Mouse (Mus musculus): ENCODE measurements at regions not wholly inside any gene's neighbourhood (a gene's known extent, or its start where the extent isn't known, plus 50 kb on each side); places are given as distances from the start of the nearest gene placed in this dataset.
A peak's percentile ranks its signal among the peaks of the same experiment; 100 is the strongest.

GRCm38 (mm10) chr12:105898580-105899293 is 111.3 kb upstream of the Vrk1 start:
- Histone ChIP-seq H3K4me2 (no peak overlapping the region), H3K4me3 (ENCODE audit: low read depth, low read length) (no peak overlapping the region), H3K27ac (ENCODE audit: low read depth, low read length) (peak overlapping the region; percentile 44; the same call in 1 of the 2 replicates), H3K36me3 (ENCODE audit: control insufficient read depth, insufficient read depth, low read length) (no peaks in the 10 kb centered on the region), H3K9me3 (ENCODE audit: control insufficient read depth, low read length) (peaks cover 19% of the 10 kb centered on the region), H3K9ac (ENCODE audit: low read length) (no peak overlapping the region), H3K27me3 (ENCODE audit: control insufficient read depth, insufficient read depth, low read length) (no peaks in the 10 kb centered on the region), H3K4me1 (ENCODE audit: control insufficient read depth, insufficient read depth, low read length) (no peaks in the 10 kb centered on the region)
- WGBS, result 85% methylated on average over 12 of the region's 12 CpGs
- DNase-seq (ENCODE audit: low spot score, missing footprints), result no peak
- ATAC-seq (ENCODE audit: low FRiP score), result peak; percentile 57

DNA sequence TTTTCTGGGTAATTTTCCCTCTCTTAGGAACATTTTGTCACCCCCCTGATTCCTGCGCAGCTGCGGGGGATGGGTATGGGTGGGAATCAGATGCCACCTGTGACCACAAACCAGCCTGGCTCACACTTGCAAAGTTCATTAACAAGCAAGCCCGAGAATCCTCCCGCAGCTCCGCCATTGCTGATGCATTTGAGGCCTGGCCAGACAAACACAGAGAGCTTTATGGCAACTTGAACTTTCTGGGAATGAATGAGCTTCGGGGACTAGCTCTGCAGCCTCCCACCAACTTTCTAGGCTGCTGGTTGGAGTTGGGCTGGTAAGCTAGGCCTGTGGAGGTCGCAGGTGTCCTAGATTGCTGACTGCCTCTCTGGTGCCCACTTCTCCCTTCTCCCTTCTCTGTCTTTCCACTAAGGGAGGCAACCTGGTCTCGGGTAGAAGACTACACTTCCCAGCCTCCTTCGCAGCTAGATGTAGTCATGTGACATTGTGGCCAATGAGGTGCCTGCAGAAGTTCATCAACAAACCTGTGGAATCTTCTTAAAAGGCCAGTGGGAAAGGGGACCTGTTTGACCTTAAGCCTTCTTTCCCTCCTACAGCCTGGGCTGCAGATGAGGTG is 110.6 kb upstream of the Vrk1 start:
- Histone ChIP-seq H3K9me3 (ENCODE audit: control insufficient read depth, low read length) (peaks cover 18% of the 10 kb centered on the region), H3K4me1 (ENCODE audit: control insufficient read depth, insufficient read depth, low read length) (no peaks in the 10 kb centered on the region), H3K4me2 (no peak overlapping the region), H3K27me3 (ENCODE audit: control insufficient read depth, insufficient read depth, low read length) (no peaks in the 10 kb centered on the region), H3K36me3 (ENCODE audit: control insufficient read depth, insufficient read depth, low read length) (no peaks in the 10 kb centered on the region), H3K9ac (ENCODE audit: low read length) (no peak overlapping the region), H3K4me3 (ENCODE audit: low read depth, low read length) (no peak overlapping the region), H3K27ac (ENCODE audit: low read depth, low read length) (peak overlapping the region; percentile 44; the same call in 1 of the 2 replicates)
- 66% methylated on average over 9 of the region's 9 CpGs for WGBS
- no peak for DNase-seq (ENCODE audit: low spot score, missing footprints)
- peak; percentile 33; the same call in 1 of the 2 replicates for ATAC-seq (ENCODE audit: low FRiP score)

DNA sequence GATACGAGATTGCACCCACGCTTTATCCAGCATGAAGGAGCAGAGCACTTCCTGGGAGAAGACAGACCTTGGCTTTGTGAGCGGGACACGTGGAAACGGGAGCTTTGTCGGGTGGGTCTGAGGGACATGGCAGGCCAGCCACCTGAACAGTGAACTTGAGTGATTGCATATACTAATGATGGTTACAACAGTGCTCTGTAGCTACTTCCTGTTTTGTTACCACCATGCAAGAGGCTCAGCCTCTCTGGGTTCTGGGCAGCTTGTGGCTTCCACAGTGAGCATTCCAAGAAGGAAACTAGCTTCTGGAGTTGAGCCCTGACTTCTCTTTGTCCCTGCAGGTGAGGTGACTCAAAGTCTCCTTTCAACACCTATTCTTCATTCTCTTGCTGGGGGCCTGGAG is 109.5 kb upstream of the Vrk1 start:
- H3K4me2 ChIP-seq, result no peak overlapping the region
- H3K4me1 ChIP-seq (ENCODE audit: control insufficient read depth, insufficient read depth, low read length), result no peaks in the 10 kb centered on the region
- 96% methylated on average over 6 of the region's 6 CpGs for WGBS
- ATAC-seq (ENCODE audit: low FRiP score) (no peak), DNase-seq (ENCODE audit: low spot score, missing footprints) (no peak)
- H3K9ac ChIP-seq (ENCODE audit: low read length), result no peak overlapping the region
- no peaks in the 10 kb centered on the region for H3K36me3 ChIP-seq (ENCODE audit: control insufficient read depth, insufficient read depth, low read length)
- peaks cover 7% of the 10 kb centered on the region; the same call in 1 of the 2 replicates for H3K9me3 ChIP-seq (ENCODE audit: control insufficient read depth, low read length)
- H3K4me3 ChIP-seq (ENCODE audit: low read depth, low read length), result no peak overlapping the region
- no peak overlapping the region for H3K27ac ChIP-seq (ENCODE audit: low read depth, low read length)
- H3K27me3 ChIP-seq (ENCODE audit: control insufficient read depth, insufficient read depth, low read length), result no peaks in the 10 kb centered on the region

GRCm38 (mm10) chr12:105903072-105903471 is 107.0 kb upstream of the Vrk1 start:
- 51% methylated on average over 8 of the region's 8 CpGs for WGBS
- no peak for ATAC-seq (ENCODE audit: low FRiP score)

DNA sequence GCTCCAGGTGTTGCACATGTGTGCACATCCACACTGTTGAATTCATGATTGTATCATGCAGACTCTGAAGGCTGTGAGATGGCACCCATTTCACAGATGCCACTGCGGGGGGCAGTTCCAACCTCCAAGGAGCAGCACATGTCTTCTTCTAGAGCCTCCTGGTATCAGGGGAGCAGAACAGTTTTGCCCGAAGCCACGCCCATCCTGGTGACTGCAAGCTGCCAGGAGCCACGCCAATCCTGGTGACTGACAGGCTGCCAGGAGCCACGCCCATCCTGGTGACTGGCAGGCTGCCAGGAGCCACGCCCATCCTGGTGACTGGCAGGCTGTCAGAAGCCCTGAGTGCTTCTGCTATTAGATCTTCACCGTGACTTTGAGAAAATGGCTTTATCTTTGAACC is 103.4 kb upstream of the Vrk1 start:
- no peak overlapping the region for H3K27ac ChIP-seq (ENCODE audit: low read depth, low read length)
- 32% methylated on average over 7 of the region's 7 CpGs for WGBS
- no peak overlapping the region for H3K4me3 ChIP-seq (ENCODE audit: low read depth, low read length)
- no peaks in the 10 kb centered on the region for H3K4me1 ChIP-seq (ENCODE audit: control insufficient read depth, insufficient read depth, low read length)
- H3K36me3 ChIP-seq (ENCODE audit: control insufficient read depth, insufficient read depth, low read length), result no peaks in the 10 kb centered on the region
- no peak overlapping the region for H3K9ac ChIP-seq (ENCODE audit: low read length)
- no peaks in the 10 kb centered on the region for H3K9me3 ChIP-seq (ENCODE audit: control insufficient read depth, low read length)
- no peak overlapping the region for H3K4me2 ChIP-seq
- ATAC-seq (ENCODE audit: low FRiP score), result no peak
- H3K27me3 ChIP-seq (ENCODE audit: control insufficient read depth, insufficient read depth, low read length), result no peaks in the 10 kb centered on the region
- peak; percentile 91 for DNase-seq (ENCODE audit: low spot score, missing footprints)

More at GRCm38 (mm10) chr12:105903072-105903471, 107.0 kb upstream of the Vrk1 start:
- Histone ChIP-seq H3K9me3 (ENCODE audit: control insufficient read depth, low read length) (no peaks in the 10 kb centered on the region; the same call in 1 of the 2 replicates), H3K27ac (ENCODE audit: low read depth, low read length) (no peak overlapping the region), H3K9ac (ENCODE audit: low read length) (no peak overlapping the region), H3K4me1 (ENCODE audit: control insufficient read depth, insufficient read depth, low read length) (no peaks in the 10 kb centered on the region), H3K27me3 (ENCODE audit: control insufficient read depth, insufficient read depth, low read length) (no peaks in the 10 kb centered on the region), H3K4me2 (no peak overlapping the region), H3K4me3 (ENCODE audit: low read depth, low read length) (no peak overlapping the region), H3K36me3 (ENCODE audit: control insufficient read depth, insufficient read depth, low read length) (no peaks in the 10 kb centered on the region)
- no peak for DNase-seq (ENCODE audit: low spot score, missing footprints)

DNA sequence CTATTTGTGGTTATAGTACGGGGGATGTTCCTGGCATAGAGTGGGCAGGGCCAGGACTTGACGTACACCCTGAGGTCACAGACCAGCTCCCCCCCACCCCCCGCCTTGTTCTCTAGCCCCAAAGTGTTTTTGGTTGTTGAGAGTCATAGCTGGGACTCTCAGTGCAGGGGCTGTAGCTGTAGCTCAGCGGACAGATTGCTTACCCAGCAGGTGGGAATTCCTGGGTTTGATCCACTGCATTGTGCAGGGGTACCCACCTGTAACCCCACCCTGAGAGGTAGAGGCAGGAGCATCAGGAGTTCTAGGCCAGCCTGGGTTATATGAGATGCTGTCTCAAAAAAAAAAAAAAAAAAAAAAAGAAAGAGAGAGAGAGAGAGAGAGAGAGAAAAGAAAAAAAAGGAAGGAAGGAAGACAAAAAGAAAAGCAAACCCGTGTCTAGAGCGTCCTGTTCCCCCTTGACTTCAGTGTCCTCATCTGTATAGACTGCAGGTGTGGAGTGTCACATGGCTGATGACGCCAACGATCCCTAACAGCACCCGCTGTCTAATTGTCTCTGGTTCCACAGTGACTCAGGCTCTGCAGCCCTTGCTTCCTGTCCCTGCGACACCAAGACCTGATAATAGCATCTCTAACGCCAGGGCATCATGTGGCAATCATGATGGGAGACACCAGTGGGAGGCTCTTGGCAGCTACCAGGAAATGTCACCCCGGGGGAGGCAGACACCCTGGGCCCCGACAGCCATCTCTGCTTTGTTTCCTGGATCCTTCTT is 102.0 kb upstream of the Vrk1 start:
- H3K9ac ChIP-seq (ENCODE audit: low read length), result no peak overlapping the region
- ATAC-seq (ENCODE audit: low FRiP score) (no peak), DNase-seq (ENCODE audit: low spot score, missing footprints) (no peak)
- no peaks in the 10 kb centered on the region for H3K36me3 ChIP-seq (ENCODE audit: control insufficient read depth, insufficient read depth, low read length)
- H3K9me3 ChIP-seq (ENCODE audit: control insufficient read depth, low read length), result no peaks in the 10 kb centered on the region
- WGBS, result 68% methylated on average over 13 of the region's 13 CpGs
- H3K4me1 ChIP-seq (ENCODE audit: control insufficient read depth, insufficient read depth, low read length), result no peaks in the 10 kb centered on the region
- H3K4me3 ChIP-seq (ENCODE audit: low read depth, low read length), result no peak overlapping the region
- no peaks in the 10 kb centered on the region for H3K27me3 ChIP-seq (ENCODE audit: control insufficient read depth, insufficient read depth, low read length)
- H3K27ac ChIP-seq (ENCODE audit: low read depth, low read length), result no peak overlapping the region
- no peak overlapping the region for H3K4me2 ChIP-seq

- H3K4me1 ChIP-seq (ENCODE audit: control insufficient read depth, insufficient read depth, low read length), result no peaks in the 10 kb centered on the region
- no peak overlapping the region for H3K4me3 ChIP-seq (ENCODE audit: low read depth, low read length)
- H3K27me3 ChIP-seq (ENCODE audit: control insufficient read depth, insufficient read depth, low read length), result no peaks in the 10 kb centered on the region
- no peak for ATAC-seq (ENCODE audit: low FRiP score)
- no peaks in the 10 kb centered on the region for H3K36me3 ChIP-seq (ENCODE audit: control insufficient read depth, insufficient read depth, low read length)
- H3K9ac ChIP-seq (ENCODE audit: low read length), result no peak overlapping the region
- H3K27ac ChIP-seq (ENCODE audit: low read depth, low read length), result no peak overlapping the region
- no peaks in the 10 kb centered on the region for H3K9me3 ChIP-seq (ENCODE audit: control insufficient read depth, low read length)
- DNase-seq (ENCODE audit: low spot score, missing footprints), result no peak
- H3K4me2 ChIP-seq, result no peak overlapping the region
- 83% methylated on average over 9 of the region's 9 CpGs for WGBS
Measured at GRCm38 (mm10) chr12:105911556-105911955, 98.5 kb upstream of the Vrk1 start.

DNA sequence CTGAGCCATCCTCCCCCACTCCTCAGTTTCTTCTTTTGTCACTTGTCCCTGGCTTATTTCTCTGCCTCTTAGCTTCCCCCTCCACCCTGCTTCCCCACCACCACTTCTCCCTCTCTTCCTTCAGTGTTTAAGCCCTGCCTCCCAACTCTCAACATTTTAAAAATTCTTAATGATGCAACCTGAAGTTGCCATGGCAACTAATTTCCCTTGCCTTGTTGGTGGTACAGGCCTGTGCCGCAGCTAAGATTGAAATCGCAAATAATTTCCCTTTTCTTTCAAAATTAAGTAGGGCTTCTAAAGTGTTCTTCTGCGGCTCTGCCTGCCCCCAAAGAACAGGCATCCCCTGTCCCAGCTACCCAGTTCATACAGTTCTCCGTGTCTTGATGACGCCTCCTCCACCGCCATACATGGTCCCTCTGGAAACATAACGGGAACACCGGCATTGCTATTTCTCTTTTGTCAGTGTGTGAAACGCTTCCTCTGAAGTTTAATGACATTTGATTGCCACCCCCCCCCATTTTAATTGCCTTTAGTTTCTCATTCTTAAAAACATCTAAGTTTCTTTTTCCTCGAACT is 92.6 kb upstream of the Vrk1 start:
- no peak overlapping the region for H3K4me3 ChIP-seq (ENCODE audit: low read depth, low read length)
- no peaks in the 10 kb centered on the region for H3K36me3 ChIP-seq (ENCODE audit: control insufficient read depth, insufficient read depth, low read length)
- H3K9ac ChIP-seq (ENCODE audit: low read length), result no peak overlapping the region
- no peak overlapping the region for H3K27ac ChIP-seq (ENCODE audit: low read depth, low read length)
- DNase-seq (ENCODE audit: low spot score, missing footprints), result no peak
- no peaks in the 10 kb centered on the region for H3K4me1 ChIP-seq (ENCODE audit: control insufficient read depth, insufficient read depth, low read length)
- no peaks in the 10 kb centered on the region for H3K9me3 ChIP-seq (ENCODE audit: control insufficient read depth, low read length)
- no peak for ATAC-seq (ENCODE audit: low FRiP score)
- WGBS, result 86% methylated on average over 10 of the region's 10 CpGs
- H3K4me2 ChIP-seq, result no peak overlapping the region
- no peaks in the 10 kb centered on the region for H3K27me3 ChIP-seq (ENCODE audit: control insufficient read depth, insufficient read depth, low read length)

DNA sequence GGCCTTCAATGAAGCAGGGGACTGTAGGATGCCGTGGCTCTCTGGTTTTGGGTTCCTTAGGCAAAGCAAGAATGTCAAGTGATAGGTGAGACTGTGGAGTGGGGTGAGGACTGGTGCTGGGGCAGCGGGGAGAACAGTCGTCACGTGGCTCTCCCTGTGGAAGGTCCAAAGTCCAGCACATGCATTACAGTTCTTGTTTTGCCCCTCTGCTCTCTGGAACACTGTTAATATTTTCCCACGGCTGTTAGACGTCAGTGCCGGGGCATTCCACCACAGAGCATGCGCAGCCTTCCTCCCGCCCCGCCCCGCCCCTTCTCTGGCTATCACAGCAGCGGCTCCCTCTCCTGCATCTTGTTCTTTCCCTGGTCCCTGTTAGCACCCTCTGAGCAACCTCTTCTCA is 91.3 kb upstream of the Vrk1 start:
- Histone ChIP-seq H3K36me3 (ENCODE audit: control insufficient read depth, insufficient read depth, low read length) (no peaks in the 10 kb centered on the region), H3K27ac (ENCODE audit: low read depth, low read length) (no peak overlapping the region), H3K4me2 (no peak overlapping the region), H3K27me3 (ENCODE audit: control insufficient read depth, insufficient read depth, low read length) (no peaks in the 10 kb centered on the region), H3K4me1 (ENCODE audit: control insufficient read depth, insufficient read depth, low read length) (no peaks in the 10 kb centered on the region), H3K9ac (ENCODE audit: low read length) (no peak overlapping the region), H3K9me3 (ENCODE audit: control insufficient read depth, low read length) (no peaks in the 10 kb centered on the region), H3K4me3 (ENCODE audit: low read depth, low read length) (no peak overlapping the region)
- ATAC-seq (ENCODE audit: low FRiP score), result no peak
- no peak for DNase-seq (ENCODE audit: low spot score, missing footprints)
- WGBS, result 84% methylated on average over 12 of the region's 12 CpGs
